Comparison of ENCODE assay signal across 20 mouse cellular contexts in the genomic region with DNA sequence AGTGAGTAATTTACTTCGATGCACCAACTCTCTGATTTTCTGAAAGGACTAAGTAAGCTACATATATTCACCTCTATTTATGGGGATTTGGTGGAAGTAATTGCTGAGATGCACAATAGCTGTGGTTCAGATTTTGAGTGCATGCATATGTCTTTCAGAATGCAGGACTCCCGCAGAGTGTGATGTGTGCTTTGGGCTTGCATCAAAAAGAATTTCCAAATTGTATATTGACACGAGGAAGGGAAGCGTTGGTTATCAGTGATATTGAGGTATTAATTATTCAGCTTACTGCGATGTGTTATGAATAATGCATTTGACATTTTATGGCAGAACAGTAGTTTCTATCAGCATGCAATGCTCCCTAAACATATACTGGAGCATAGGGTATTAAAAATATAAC.
DNase-seq lines count a peak whose midpoint lies in the region; ATAC-seq and TF ChIP-seq lines count a peak whose summit lies in the region.
"Had no signal": no experiment of that assay in that cellular context is flagged by ENCODE, and none has a peak within 500 bp of the region (broad histone marks: within the 10 kb centered on the region; RNA-seq: fewer than 3 reads in every experiment).

No protein-coding gene starts in this region.

- no peaks in the 10 kb centered on the region for H3K9me3 ChIP-seq in hindbrain, embryonic 12.5 days (replicated peaks)
- H3K9me3 ChIP-seq in hindbrain, embryonic 13.5 days = 0 out of 2 replicates have a peak, but pooled peaks cover 3% of the 10 kb centered on the region
- no peaks in the 10 kb centered on the region for H3K9me3 ChIP-seq in midbrain, embryonic 13.5 days
- no peaks in the 10 kb centered on the region for H3K9me3 ChIP-seq in midbrain, embryonic 10.5 days (replicated peaks)
- H3K9me3 ChIP-seq in midbrain, embryonic 15.5 days = no peaks in the 10 kb centered on the region
- H3K9me3 ChIP-seq: embryonic facial prominence, embryonic 10.5 days; embryonic facial prominence, embryonic 12.5 days; forebrain, embryonic 13.5 days had no signal

- no peak overlapping the region for H3K27ac ChIP-seq in hindbrain, embryonic 12.5 days
- H3K27ac ChIP-seq in hindbrain, embryonic 13.5 days = no peak overlapping the region
- H3K27ac ChIP-seq in midbrain, embryonic 13.5 days = no peak overlapping the region; the same call in 1 of the 2 replicates
- H3K27ac ChIP-seq in midbrain, embryonic 10.5 days (replicated peaks) = no peak overlapping the region
- H3K27ac ChIP-seq in midbrain, embryonic 15.5 days = no peak overlapping the region
- H3K27ac ChIP-seq: embryonic facial prominence, embryonic 10.5 days; embryonic facial prominence, embryonic 12.5 days; forebrain, embryonic 13.5 days had no signal

- TF ChIP-seq POLR2A in brain, embryonic 14.5 days (IDR thresholded peaks at IDR 0.05; ENCODE audit: borderline replicate concordance, extremely low read depth, insufficient read depth, insufficient read length, poor library complexity, severe bottlenecking) = no peak

- TF ChIP-seq CTCF in brain, embryonic 14.5 days (IDR thresholded peaks at IDR 0.05; ENCODE audit: borderline replicate concordance, extremely low read depth, insufficient read depth, insufficient read length) = no peak

- 81% methylated on average over 5 of the region's 5 CpGs for WGBS in hindbrain, embryonic 12.5 days
- 73% methylated on average over 5 of the region's 5 CpGs for WGBS in hindbrain, embryonic 13.5 days
- 49% methylated on average over 5 of the region's 5 CpGs for WGBS in midbrain, embryonic 13.5 days
- 90% methylated on average over 5 of the region's 5 CpGs for WGBS in midbrain, embryonic 10.5 days
- 42% methylated on average over 5 of the region's 5 CpGs for WGBS in midbrain, embryonic 15.5 days

- no peaks in the 10 kb centered on the region for H3K36me3 ChIP-seq in hindbrain, embryonic 12.5 days
- no peaks in the 10 kb centered on the region for H3K36me3 ChIP-seq in hindbrain, embryonic 13.5 days
- H3K36me3 ChIP-seq in midbrain, embryonic 13.5 days = no peaks in the 10 kb centered on the region
- H3K36me3 ChIP-seq in midbrain, embryonic 10.5 days = no peaks in the 10 kb centered on the region
- H3K36me3 ChIP-seq in midbrain, embryonic 15.5 days (replicated peaks) = no peaks in the 10 kb centered on the region
- H3K36me3 ChIP-seq: embryonic facial prominence, embryonic 10.5 days; embryonic facial prominence, embryonic 12.5 days had no signal

- no peaks in the 10 kb centered on the region for H3K27me3 ChIP-seq in hindbrain, embryonic 12.5 days
- no peaks in the 10 kb centered on the region for H3K27me3 ChIP-seq in hindbrain, embryonic 13.5 days
- H3K27me3 ChIP-seq in midbrain, embryonic 13.5 days = no peaks in the 10 kb centered on the region
- H3K27me3 ChIP-seq in midbrain, embryonic 10.5 days (ENCODE audit: low read depth, poor library complexity, severe bottlenecking) = no peaks in the 10 kb centered on the region
- H3K27me3 ChIP-seq in midbrain, embryonic 15.5 days (replicated peaks) = no peaks in the 10 kb centered on the region
- H3K27me3 ChIP-seq: embryonic facial prominence, embryonic 12.5 days; forebrain, embryonic 13.5 days had no signal

- peak; percentile 13; the same call in 1 of the 2 replicates for ATAC-seq in hindbrain, embryonic 12.5 days (ENCODE audit: low FRiP score)
- ATAC-seq in hindbrain, embryonic 13.5 days (ENCODE audit: low FRiP score) = no peak
- ATAC-seq in midbrain, embryonic 13.5 days = peak; percentile 74
- ATAC-seq in midbrain, embryonic 15.5 days (replicated peaks) = peak; percentile 84
- ATAC-seq: forebrain, embryonic 13.5 days; forebrain, postnatal 0 days had no signal

- no peak overlapping the region for H3K4me3 ChIP-seq in hindbrain, embryonic 12.5 days
- no peak overlapping the region for H3K4me3 ChIP-seq in hindbrain, embryonic 13.5 days
- H3K4me3 ChIP-seq in midbrain, embryonic 13.5 days (replicated peaks) = no peak overlapping the region
- H3K4me3 ChIP-seq in midbrain, embryonic 10.5 days = no peak overlapping the region
- H3K4me3 ChIP-seq in midbrain, embryonic 15.5 days = no peak overlapping the region
- H3K4me3 ChIP-seq: embryonic facial prominence, embryonic 10.5 days; embryonic facial prominence, embryonic 12.5 days; forebrain, embryonic 13.5 days had no signal

- DNase-seq in midbrain, embryonic 10.5 days (ENCODE audit: low spot score) = no peak
- DNase-seq in brain, embryonic 14.5 days (ENCODE audit: low read depth) = peak; percentile 67
- no peak for DNase-seq in left cerebral cortex, postnatal 4 days
- no peak for DNase-seq in frontal cortex, postnatal 14 days (ENCODE audit: low spot score in 2 of 2)
- DNase-seq: adrenal gland, adult 2 months; adrenal gland, postnatal 10 days; adrenal gland, postnatal 25 days; cerebellum, adult 11-12 months; cerebellum, adult 2 months; cerebellum, adult 9-10 months; cerebellum, postnatal 10 days; cerebellum, postnatal 25 days; forebrain, postnatal 0 days had no signal

- H3K9ac ChIP-seq in hindbrain, embryonic 12.5 days = no peak overlapping the region
- no peak overlapping the region for H3K9ac ChIP-seq in hindbrain, embryonic 13.5 days
- no peak overlapping the region for H3K9ac ChIP-seq in midbrain, embryonic 13.5 days (replicated peaks)
- H3K9ac ChIP-seq in midbrain, embryonic 15.5 days = no peak overlapping the region
- H3K9ac ChIP-seq: embryonic facial prominence, embryonic 12.5 days; forebrain, embryonic 13.5 days; forebrain, postnatal 0 days had no signal

- intact Hi-C loops in left cerebral cortex, postnatal 4 days (cut with DNase I) = no loop called here

- no peaks in the 10 kb centered on the region for H3K4me1 ChIP-seq in hindbrain, embryonic 12.5 days
- no peaks in the 10 kb centered on the region for H3K4me1 ChIP-seq in hindbrain, embryonic 13.5 days (replicated peaks)
- 0 out of 2 replicates have a peak, but pooled peaks cover 4% of the 10 kb centered on the region for H3K4me1 ChIP-seq in midbrain, embryonic 13.5 days (replicated peaks)
- H3K4me1 ChIP-seq in midbrain, embryonic 10.5 days = peaks cover 4% of the 10 kb centered on the region; the same call in 1 of the 2 replicates
- H3K4me1 ChIP-seq in midbrain, embryonic 15.5 days = no peaks in the 10 kb centered on the region
- H3K4me1 ChIP-seq: embryonic facial prominence, embryonic 10.5 days; embryonic facial prominence, embryonic 12.5 days; forebrain, embryonic 13.5 days had no signal

- no peak overlapping the region for H3K4me2 ChIP-seq in hindbrain, embryonic 12.5 days (replicated peaks)
- H3K4me2 ChIP-seq in hindbrain, embryonic 13.5 days = no peak overlapping the region
- no peak overlapping the region for H3K4me2 ChIP-seq in midbrain, embryonic 13.5 days (replicated peaks)
- no peak overlapping the region for H3K4me2 ChIP-seq in midbrain, embryonic 15.5 days
- H3K4me2 ChIP-seq: embryonic facial prominence, embryonic 12.5 days; forebrain, embryonic 13.5 days had no signal
